Comparison of ENCODE assay signal across 7 mouse cellular contexts in the genomic region with DNA sequence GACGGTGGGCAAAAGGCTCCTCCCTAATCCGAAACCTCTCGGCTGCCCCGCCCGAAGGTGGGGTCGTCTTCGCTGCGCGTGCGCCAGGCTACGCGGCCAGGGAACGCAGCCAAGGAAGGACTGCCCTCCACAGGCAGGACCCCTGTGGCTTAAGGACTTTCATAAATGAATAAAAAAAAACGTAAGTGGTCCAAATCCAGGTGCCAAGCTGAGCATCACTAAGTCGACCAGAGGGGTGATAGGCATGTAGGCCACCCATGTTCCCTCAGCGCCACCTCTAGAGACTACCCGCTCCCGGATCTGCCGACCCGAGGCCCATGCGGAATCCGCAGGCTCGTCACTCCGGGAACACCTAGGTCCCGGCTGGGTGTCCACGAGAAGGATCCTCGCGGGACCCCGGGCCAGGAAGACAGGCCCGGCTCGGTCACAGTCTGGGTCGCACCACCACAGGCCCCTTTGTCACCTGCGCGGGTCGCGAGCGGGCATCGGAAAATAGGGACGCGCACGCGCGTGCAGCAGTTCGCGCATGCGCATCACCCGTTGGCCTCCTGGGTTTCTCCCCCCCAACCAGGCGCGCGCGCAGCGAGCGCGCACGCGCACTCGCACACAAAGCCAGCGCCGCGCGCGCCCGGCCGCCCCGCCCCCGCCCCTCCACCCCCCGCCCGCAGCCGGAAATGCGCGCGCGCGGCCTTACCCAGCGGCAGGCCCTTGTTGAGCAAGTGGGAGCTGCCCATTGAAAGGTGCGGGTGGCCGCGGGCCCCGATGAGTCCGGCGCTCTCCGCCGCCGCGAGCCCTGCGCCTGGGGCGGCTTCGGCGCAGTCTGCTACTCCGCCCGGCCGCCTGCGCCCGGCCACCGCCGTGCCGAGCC. TPM values are rescaled to one million over a fixed set of nuclear protein-coding genes. Genes with fewer than 3 reads are reported as not detected.
DNase-seq lines count a peak whose midpoint lies in the region; ATAC-seq lines count a peak whose summit lies in the region.

No protein-coding gene starts in this region.

- peak overlapping the region; percentile 80 for H3K4me2 ChIP-seq in intestine, embryonic 15.5 days (replicated peaks)

- DNase-seq in adrenal gland, adult 18-20 months (ENCODE audit: low spot score in 2 of 2), result peak; percentile 92 to 94
- DNase-seq in embryo, embryonic 11 days, result peak; percentile 95
- peak; percentile 85 to 92 for DNase-seq in gastrocnemius, postnatal 36 days
- peak; percentile 92 to 93 for DNase-seq in left cerebral cortex, postnatal 25 days (ENCODE audit: low spot score in 2 of 2)
- DNase-seq in midbrain, embryonic 10.5 days (ENCODE audit: low spot score), result peak; percentile 91
- DNase-seq in right cerebral cortex, postnatal 4 days, result peak; percentile 97

- H3K4me3 ChIP-seq in intestine, embryonic 15.5 days (replicated peaks), result peak overlapping the region; percentile 85
- H3K4me3 ChIP-seq in midbrain, embryonic 10.5 days, result peak overlapping the region; percentile 87

- peaks cover 33% of the 10 kb centered on the region for H3K4me1 ChIP-seq in intestine, embryonic 15.5 days (replicated peaks)
- H3K4me1 ChIP-seq in midbrain, embryonic 10.5 days, result peaks cover 43% of the 10 kb centered on the region

- H3K9ac ChIP-seq in intestine, embryonic 15.5 days, result peak overlapping the region; percentile 89

- intact Hi-C loops in gastrocnemius, postnatal 36 days (cut with DNase I), result no loop called here
- intact Hi-C loops in left cerebral cortex, postnatal 25 days (cut with DNase I), result loop anchor here (1.0 kb wide), 1 partner anchor 104 kb away; a partner anchor contains a TSS

- peaks cover 9% of the 10 kb centered on the region; the same call in 1 of the 2 replicates for H3K36me3 ChIP-seq in intestine, embryonic 15.5 days
- peaks cover 36% of the 10 kb centered on the region for H3K36me3 ChIP-seq in midbrain, embryonic 10.5 days

- no peaks in the 10 kb centered on the region for H3K9me3 ChIP-seq in intestine, embryonic 15.5 days
- no peaks in the 10 kb centered on the region for H3K9me3 ChIP-seq in midbrain, embryonic 10.5 days (replicated peaks)

- WGBS in intestine, embryonic 15.5 days, result under 1% methylated on average over 88 of the region's 97 CpGs
- WGBS in midbrain, embryonic 10.5 days, result 3% methylated on average over 92 of the region's 97 CpGs

- H3K27ac ChIP-seq in intestine, embryonic 15.5 days, result peak overlapping the region; percentile 96
- H3K27ac ChIP-seq in midbrain, embryonic 10.5 days (replicated peaks), result peak overlapping the region; percentile 99

- ATAC-seq in intestine, embryonic 15.5 days, result peak; percentile 71

- no peaks in the 10 kb centered on the region for H3K27me3 ChIP-seq in intestine, embryonic 15.5 days (replicated peaks)
- no peaks in the 10 kb centered on the region for H3K27me3 ChIP-seq in midbrain, embryonic 10.5 days (ENCODE audit: low read depth, poor library complexity, severe bottlenecking)

RNA-seq across cellular contexts. Expression of a gene that starts 0.5 kb away (rescaled TPM):
- total RNA-seq in adrenal gland, adult 18-20 months (2021), result 100 to 1,000 TPM; 214 to 234 TPM
- 100 to 1,000 TPM; 202 to 219 TPM for total RNA-seq in gastrocnemius, postnatal 36 days (2021)
- 275 and 293 TPM in 2 replicates for polyA plus RNA-seq in intestine, embryonic 15.5 days (2015; fragmentation: Nextera tagmentation; extraction: Ambion mirVana)
- 100 to 1,000 TPM; 281 to 299 TPM for total RNA-seq in left cerebral cortex, postnatal 25 days (2021)
- 484 and 530 TPM in 2 replicates for polyA plus RNA-seq in midbrain, embryonic 10.5 days (2016; fragmentation: Nextera tagmentation; extraction: Ambion mirVana)

RNA-seq across cellular contexts. Expression of a gene that starts 56.1 kb away (rescaled TPM):
- total RNA-seq in adrenal gland, adult 18-20 months (2021), result 1 to 10 TPM in 1 of 2 experiments, under 1 TPM in 1; 0.73 to 1.0 TPM
- total RNA-seq in gastrocnemius, postnatal 36 days (2021), result 1 to 10 TPM; 1.2 to 2.0 TPM
- 23.7 and 26.0 TPM in 2 replicates for polyA plus RNA-seq in intestine, embryonic 15.5 days (2015; fragmentation: Nextera tagmentation; extraction: Ambion mirVana)
- under 1 TPM; 0.57 to 0.64 TPM for total RNA-seq in left cerebral cortex, postnatal 25 days (2021)
- 3.4 and 3.5 TPM in 2 replicates for polyA plus RNA-seq in midbrain, embryonic 10.5 days (2016; fragmentation: Nextera tagmentation; extraction: Ambion mirVana)

Comparison
In these comparisons a context has a peak if more than half of its experiments do, and no peak if none do; other contexts are left out.
1. Peak in every context shown above with its lines: DNase-seq, ATAC-seq, H3K4me3 ChIP-seq and H3K27ac ChIP-seq.